Mouse (Mus musculus) left cerebral cortex, postnatal 10 days (tissue): ENCODE measurements around the gene Gsk3b. TPM values are rescaled to one million over a fixed set of nuclear protein-coding genes. Genes with fewer than 3 reads are reported as not detected.

ENCODE experiments used
- DNase-seq, 2 experiments: peaks; one replicate each; pipeline ENCODE4 v3.0.0; 2021 to 2022; ENCODE audit warnings: low spot score in 2 of 2, mixed read lengths in 1 of 2; ENCODE audit errors: extremely low spot score in 1 of 2
- intact Hi-C: fragments of 180-260 bp; cut with DNase I; formaldehyde crosslinking; loops from one replicate; pipeline ENCODE4 v1.15.1; 2025
- total RNA-seq, 2 experiments: library from RNA; stranded (reverse); gene quantifications; 2 replicates each; pipeline ENCODE4 v1.2.3; 2021

Gene Gsk3b
- total RNA-seq, 2 experiments from 2014 or later = 254 to 256 TPM

GRCm38 (mm10) chr16:38250467-38250866, 161.7 kb downstream of the Gsk3b start:
- no peak for DNase-seq
- intact Hi-C loops = no loop called here

GRCm38 (mm10) chr16:38254001-38254400, 165.2 kb downstream of the Gsk3b start:
- no peak for DNase-seq
- intact Hi-C loops = no loop called here

- DNase-seq = no peak
- intact Hi-C loops = no loop called here
Measured at GRCm38 (mm10) chr16:38255107-38255506, 166.3 kb downstream of the Gsk3b start.

GRCm38 (mm10) chr16:38255927-38256326, 167.1 kb downstream of the Gsk3b start:
- no peak for DNase-seq
- intact Hi-C loops = no loop called here

- no peak for DNase-seq
- intact Hi-C loops = no loop called here
Measured at GRCm38 (mm10) chr16:38271601-38272000, 182.8 kb downstream of the Gsk3b start.

GRCm38 (mm10) chr16:38272483-38272882, 183.7 kb downstream of the Gsk3b start:
- no peak for DNase-seq
- intact Hi-C loops = no loop called here

GRCm38 (mm10) chr16:38274737-38275136, 185.9 kb downstream of the Gsk3b start:
- no peak for DNase-seq
- intact Hi-C loops = no loop called here

GRCm38 (mm10) chr16:38279794-38280193, 191.0 kb downstream of the Gsk3b start:
- intact Hi-C loops = no loop called here
- DNase-seq = no peak

- DNase-seq = no peak
- intact Hi-C loops = no loop called here
Measured at GRCm38 (mm10) chr16:38280951-38281350, 192.2 kb downstream of the Gsk3b start.

- DNase-seq = no peak
- intact Hi-C loops = no loop called here
Measured at GRCm38 (mm10) chr16:38282559-38283160, 193.9 kb downstream of the Gsk3b start.

GRCm38 (mm10) chr16:38283300-38283699, 194.5 kb downstream of the Gsk3b start:
- intact Hi-C loops = no loop called here
- no peak for DNase-seq

GRCm38 (mm10) chr16:38285801-38286200, 197.0 kb downstream of the Gsk3b start:
- intact Hi-C loops = no loop called here
- no peak for DNase-seq

- intact Hi-C loops = no loop called here
Measured at GRCm38 (mm10) chr16:38286541-38286940, 197.7 kb downstream of the Gsk3b start.

GRCm38 (mm10) chr16:38287357-38287756, 198.6 kb downstream of the Gsk3b start:
- DNase-seq = no peak
- intact Hi-C loops = no loop called here

More at GRCm38 (mm10) chr16:38286541-38286940, 197.7 kb downstream of the Gsk3b start:
- DNase-seq = no peak

- intact Hi-C loops = no loop called here
- DNase-seq = no peak
Measured at GRCm38 (mm10) chr16:38287762-38288161, 199.0 kb downstream of the Gsk3b start.

- intact Hi-C loops = no loop called here
- DNase-seq = no peak
Measured at GRCm38 (mm10) chr16:38288851-38289250, 200.1 kb downstream of the Gsk3b start.

- intact Hi-C loops = no loop called here
- no peak for DNase-seq
Measured at GRCm38 (mm10) chr16:38290151-38290550, 201.3 kb downstream of the Gsk3b start.

GRCm38 (mm10) chr16:38294685-38295348, 206.0 kb downstream of the Gsk3b start, which contains the start of gene Nr1i2:
TSS of gene Nr1i2 (minus strand) at chr16:38294824.
- no peak for DNase-seq
- intact Hi-C loops = no loop called here

- intact Hi-C loops = no loop called here
- DNase-seq = no peak
Measured at GRCm38 (mm10) chr16:38295349-38295930, 206.6 kb downstream of the Gsk3b start.
